Mouse (Mus musculus) urinary bladder, postnatal 10 days (tissue): Measurements from ENCODE around the gene Rinl.

Experiments used
- DNase-seq: peaks from one replicate; pipeline ENCODE4 v3.0.0; 2022; ENCODE audit warnings: low spot score

Gene Rinl

DNA sequence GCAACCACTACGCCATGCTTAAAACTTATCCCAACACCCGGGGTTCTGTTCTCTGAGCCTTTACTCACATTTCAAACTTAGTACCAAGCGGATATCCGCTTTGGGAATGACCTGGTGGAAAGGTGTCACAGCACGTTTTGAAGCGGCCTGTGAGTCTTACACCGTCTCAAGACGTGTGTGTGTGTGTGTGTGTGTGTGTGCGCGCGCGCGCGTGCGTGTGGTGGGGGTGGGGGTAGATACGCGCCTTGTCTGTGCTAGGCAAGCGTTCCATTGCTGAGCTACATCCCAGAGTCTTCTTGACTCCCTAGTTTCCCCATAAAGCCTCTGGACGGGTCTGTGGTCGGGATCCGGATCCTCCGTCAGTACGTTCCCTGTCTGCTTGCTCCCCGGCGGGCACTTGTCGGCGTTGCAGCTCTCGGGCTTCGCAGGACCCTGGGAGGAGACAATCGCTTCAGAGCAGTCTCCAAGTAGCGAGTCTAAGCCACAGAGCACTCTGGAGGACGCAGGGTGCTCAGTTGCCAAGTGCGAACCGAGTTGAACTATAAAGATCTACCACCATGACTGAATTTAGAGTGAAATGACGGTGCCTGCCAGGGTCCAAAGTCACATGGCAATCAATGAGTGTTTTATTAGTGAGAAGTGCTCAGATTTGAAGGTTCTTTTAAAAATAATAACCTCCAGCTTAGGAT, 20.8 kb downstream of the Rinl start:
- DNase-seq: no peak

- peak; percentile 93 for DNase-seq
Measured at GRCm38 (mm10) chr7:28810107-28811066, 21.6 kb downstream of the Rinl start.

GRCm38 (mm10) chr7:28811228-28811627, 22.5 kb downstream of the Rinl start:
- DNase-seq: peak; percentile 80

GRCm38 (mm10) chr7:28811640-28812275, 23.0 kb downstream of the Rinl start:
- no peak for DNase-seq

DNA sequence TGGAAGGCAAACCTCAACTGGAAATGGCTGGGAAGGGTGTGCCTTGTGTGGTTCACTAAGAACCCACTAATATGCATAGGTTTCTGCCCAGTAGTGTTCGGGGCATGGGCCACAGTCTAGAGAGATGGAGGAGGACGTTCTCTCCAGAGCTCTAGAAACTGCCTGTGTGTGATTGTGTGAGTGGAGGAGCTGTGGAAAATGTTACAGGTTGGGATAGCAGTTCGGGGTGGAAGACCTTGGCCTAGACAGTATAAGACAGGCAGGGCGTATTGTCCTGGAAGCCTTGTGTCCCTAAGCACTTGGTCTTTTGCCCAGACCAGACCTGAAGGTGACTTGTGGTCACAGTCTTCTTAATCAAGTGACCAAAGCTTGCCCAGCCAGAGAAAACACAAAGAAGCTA, 23.7 kb downstream of the Rinl start:
- DNase-seq: no peak

DNA sequence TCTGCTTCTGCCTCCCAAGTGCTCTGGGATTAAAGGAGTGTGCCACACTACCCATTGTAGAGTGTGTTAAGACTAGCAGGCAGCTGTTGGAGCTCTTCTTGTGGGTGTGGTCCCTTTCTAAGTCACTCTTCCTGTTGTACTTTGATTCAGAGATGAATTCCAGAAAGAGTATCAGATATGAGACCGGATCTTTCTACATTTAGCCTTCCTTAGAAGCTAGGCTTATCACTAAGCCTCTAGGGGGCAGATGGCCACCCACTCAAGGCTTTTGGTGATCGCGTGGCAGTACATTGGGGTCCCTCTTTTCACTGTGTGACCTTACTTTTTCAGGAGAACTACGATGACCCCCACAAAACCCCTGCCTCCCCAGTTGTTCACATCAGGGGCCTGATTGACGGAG, 24.2 kb downstream of the Rinl start:
- DNase-seq: no peak

GRCm38 (mm10) chr7:28814306-28815034, 25.7 kb downstream of the Rinl start:
- DNase-seq: no peak

DNA sequence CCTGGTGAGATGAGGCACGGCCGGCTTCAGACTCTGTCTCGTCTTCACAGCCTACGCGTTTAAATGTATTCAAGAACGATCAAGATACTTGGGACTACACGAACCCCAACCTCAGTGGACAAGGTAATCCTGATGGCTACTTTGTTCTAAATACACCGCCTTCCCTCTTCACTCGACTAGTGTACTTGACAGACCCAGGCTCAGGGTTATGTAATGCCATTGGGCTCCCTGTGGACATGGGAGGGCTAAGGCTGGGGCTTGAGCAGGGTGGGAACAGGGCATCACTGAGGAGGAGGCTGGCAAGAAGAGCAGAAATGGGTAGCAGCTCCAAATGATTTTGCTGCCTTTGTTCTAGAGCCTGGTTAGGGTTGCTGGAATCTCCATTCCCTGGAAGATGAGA, 26.5 kb downstream of the Rinl start:
- DNase-seq: no peak

DNA sequence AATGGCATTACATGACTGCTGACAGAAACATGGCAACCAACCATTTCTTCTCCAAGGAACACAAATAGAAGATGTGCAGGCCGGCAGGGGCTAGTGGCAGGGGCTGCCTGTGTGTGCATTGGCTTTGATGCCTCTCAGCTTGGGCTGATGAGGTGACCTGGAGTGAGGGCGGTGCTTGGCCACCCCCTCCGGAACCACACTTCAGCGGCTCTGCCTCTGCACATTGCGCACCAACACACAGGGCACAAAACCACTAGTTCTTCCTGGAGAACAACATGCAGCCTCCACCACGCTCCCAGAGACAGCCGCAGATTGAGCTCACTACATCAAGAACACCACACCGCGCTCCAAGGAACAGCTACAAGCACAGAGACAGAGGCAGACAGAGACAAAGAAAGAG, 27.4 kb downstream of the Rinl start:
- no peak for DNase-seq

DNA sequence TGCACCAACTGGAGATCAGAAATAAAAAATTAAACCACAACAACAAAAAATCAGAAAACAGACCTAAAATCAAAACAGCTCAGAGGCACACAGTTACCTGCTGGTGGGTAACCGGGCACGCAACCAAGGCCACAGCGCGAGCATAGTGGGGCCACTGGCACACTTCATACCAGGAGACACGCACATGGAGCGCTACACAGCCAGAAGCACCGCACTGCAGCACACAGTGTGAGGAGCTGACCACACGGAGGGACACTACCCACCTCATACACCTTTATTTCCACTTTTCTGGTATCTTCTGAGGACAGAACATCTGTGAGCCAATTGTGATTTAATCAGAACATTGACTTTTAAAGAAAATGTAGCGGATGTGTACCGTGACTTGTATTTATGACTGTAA, 28.2 kb downstream of the Rinl start:
- DNase-seq: no peak

DNA sequence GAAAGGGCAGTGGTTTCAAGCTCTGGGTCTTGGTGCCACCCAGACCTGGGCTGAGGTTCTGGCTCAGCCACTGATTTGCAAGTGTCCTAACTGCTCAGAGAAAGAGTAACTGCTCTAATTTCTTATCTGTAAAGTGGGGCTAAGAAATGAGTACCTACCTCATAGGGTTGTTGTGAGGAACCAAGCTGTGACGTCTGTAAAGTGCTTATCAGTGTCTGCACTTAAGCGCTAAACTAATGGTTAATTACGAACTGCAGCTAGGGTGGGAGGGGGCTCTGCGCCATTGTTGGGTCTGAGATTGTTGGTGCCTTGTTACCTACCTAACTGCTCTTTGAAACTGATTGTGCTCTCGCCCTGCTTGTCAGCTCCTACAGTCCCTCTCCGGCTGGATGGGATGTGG, 28.8 kb downstream of the Rinl start:
- no peak for DNase-seq

- no peak for DNase-seq
Measured at GRCm38 (mm10) chr7:28817957-28818356, 29.2 kb downstream of the Rinl start.

GRCm38 (mm10) chr7:28818436-28818835, 29.7 kb downstream of the Rinl start:
- no peak for DNase-seq

DNA sequence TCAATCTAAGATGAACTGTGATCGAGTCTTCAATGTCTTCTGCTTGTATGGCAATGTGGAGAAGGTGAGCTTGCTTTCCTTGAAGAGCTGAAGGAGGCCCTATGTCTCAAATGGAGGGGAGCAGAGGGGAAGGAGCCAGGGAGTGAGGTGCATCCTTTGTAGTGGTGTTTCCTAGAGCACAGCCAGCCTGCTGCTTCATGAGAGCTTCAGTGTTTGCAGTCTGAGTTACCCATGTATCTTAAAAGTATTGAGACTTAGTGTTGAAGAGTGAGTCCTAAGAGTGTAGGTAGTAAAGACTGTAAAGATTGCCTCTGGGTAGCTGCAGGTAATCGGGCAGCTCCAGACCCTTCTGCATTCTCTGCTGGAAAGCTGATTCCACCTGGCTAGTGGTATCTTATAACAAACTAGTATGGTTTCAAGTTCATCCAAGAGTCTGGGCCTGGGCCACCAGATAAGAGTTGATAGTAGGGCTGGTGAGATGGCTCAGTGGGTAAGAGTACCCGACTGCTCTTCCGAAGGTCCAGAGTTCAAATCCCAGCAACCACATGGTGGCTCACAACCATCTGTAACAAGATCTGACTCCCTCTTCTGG, 30.2 kb downstream of the Rinl start:
- no peak for DNase-seq

- DNase-seq: no peak
Measured at GRCm38 (mm10) chr7:28819571-28819970, 30.8 kb downstream of the Rinl start.

GRCm38 (mm10) chr7:28820358-28821260, 31.8 kb downstream of the Rinl start:
- no peak for DNase-seq

- DNase-seq: no peak
Measured at GRCm38 (mm10) chr7:28821261-28821831, 32.6 kb downstream of the Rinl start.

DNA sequence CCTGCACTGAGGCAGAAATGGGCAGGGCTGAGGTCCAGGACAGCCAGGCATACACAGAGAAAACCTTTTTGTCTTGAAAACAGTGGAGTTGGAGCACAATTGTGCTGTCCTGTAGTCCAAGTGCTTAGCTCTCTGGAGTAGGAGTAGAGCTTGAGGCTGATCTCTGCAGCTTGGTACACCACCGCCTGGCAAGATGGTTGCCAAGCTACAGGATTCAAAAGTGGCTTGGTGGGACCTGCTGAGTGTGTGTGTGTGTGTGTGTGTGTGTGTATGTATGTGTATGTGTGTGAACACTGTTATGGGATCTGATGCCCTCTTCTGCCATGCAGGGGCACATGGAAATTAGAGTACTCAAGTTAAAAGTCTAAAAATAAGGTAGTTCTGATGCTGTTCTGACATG, 33.8 kb downstream of the Rinl start:
- DNase-seq: no peak

GRCm38 (mm10) chr7:28822993-28823903, 34.5 kb downstream of the Rinl start:
- DNase-seq: no peak
